Mouse (Mus musculus): Measurements from ENCODE around the gene Cops9.

The Cops9 gene

GRCm38 (mm10) chr1:92641514-92642272 lies at the start of gene Cops9:
Gene Cops9, minus strand, starts transcription at chr1:92641985.
- DNase-seq (ENCODE audit: low spot score): peak; percentile 54

DNA sequence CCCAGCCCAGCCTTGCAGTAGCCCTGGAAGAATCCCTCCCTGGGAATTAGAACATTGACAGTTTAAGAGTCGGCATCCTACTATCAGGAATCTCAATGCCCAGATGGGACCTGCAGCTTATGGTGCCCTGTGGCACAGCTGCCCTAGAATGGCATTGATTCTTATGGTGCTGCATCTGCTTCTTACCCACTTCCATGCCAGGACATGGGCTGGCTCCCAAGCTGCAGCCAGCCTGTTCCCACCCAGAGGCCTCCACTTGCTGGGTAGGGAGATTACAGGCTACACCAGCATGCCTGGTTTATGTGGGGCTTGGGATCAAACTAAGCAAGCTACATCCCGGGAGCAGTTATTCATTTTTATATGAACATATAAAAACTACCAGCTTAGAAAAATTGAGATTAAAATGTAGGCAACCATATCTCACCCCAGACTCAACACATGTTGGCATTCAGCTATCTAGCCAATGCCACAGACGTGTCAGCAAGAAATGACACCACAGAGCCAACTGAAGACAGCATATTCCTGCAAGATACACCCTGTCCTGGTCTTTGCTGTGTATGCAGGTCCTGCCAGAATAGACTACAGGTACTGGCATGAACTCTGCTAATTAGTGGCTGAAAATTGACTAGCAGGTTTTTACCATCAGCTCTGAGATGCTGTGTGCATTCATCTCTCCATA lies 49.5 kb upstream of the Cops9 start:
- DNase-seq (ENCODE audit: low spot score): no peak

GRCm38 (mm10) chr1:92686994-92687393 lies 45.2 kb upstream of the Cops9 start:
- DNase-seq (ENCODE audit: low spot score): no peak

DNA sequence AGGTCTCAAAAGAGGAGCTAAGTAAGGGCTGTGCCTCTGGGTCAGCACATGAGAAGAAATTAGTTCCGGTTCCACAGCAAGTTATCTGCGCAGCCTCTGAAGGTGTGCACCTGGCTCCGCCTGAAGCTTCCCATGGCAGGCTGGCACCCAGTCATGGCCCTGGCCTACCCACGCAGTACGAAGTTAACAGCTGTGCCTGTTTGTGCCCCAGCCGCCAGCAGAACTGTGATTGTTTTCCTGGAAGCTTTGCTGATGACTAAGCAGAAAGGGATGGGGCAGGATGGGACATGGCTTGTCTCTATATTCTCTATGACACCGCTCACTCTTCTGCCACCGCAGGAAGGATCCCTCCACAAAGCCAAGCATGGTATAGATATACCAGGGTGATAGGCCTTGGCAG lies 41.4 kb upstream of the Cops9 start:
- no peak for DNase-seq (ENCODE audit: low spot score)

- no peak for DNase-seq (ENCODE audit: low spot score)
These were observed 39.2 kb upstream of the Cops9 start for GRCm38 (mm10) chr1:92680668-92681603.

GRCm38 (mm10) chr1:92678757-92679156 lies 37.0 kb upstream of the Cops9 start:
- no peak for DNase-seq (ENCODE audit: low spot score)

DNA sequence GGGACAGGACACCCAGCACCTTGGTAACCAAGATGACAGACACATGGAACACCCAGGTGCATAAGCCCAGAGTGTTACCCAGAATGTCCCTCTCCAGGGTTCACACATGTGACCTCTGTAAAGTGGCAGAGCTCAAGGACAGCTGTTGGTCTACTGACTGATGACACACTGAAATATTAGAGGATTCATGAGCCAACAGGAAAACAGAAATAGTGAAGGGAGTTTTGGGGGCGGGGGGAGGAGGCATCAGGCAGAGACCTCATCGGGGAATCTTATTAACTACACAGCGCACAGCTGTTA lies 34.8 kb upstream of the Cops9 start:
- no peak for DNase-seq (ENCODE audit: low spot score)

DNA sequence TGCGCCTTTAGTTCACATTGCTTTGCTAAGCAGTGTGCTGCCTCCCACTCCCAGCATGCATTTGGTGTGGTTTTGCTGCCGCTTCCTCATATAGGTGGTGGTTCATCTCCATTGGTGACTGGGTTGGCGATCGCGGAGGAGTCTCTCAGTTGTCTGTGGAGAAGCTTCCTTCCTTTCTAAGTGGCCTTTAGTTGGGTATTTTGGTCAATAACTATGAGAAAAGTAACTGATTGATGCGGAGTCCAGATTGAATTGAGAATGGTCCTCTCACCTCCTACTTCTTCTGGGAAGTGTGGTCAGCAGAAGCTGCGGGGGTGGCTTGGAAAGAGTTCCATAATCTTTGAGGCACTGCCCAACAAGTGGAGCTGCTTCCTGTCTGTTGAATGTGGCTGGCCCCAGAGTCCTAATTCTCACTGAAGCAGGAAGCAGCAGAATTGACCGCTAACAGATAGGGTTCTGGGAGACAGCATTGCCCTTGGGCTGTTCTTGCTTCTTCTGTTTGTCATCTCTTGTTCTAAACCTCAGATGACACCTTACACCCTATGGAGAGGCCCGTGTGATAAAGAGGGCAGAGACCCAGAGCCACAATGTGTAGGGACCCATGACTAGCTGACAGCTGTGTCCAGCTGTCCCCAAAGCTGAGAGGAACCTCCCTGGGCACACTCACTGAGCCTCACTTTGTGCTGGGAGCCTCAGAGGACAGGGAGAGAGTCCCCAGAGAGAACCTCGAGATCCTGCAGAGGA lies 34.3 kb upstream of the Cops9 start:
- DNase-seq (ENCODE audit: low spot score): no peak

- no peak for DNase-seq (ENCODE audit: low spot score)
These were observed 31.5 kb upstream of the Cops9 start for GRCm38 (mm10) chr1:92673258-92673782.

GRCm38 (mm10) chr1:92671326-92671725 lies 29.5 kb upstream of the Cops9 start:
- DNase-seq (ENCODE audit: low spot score): no peak

DNA sequence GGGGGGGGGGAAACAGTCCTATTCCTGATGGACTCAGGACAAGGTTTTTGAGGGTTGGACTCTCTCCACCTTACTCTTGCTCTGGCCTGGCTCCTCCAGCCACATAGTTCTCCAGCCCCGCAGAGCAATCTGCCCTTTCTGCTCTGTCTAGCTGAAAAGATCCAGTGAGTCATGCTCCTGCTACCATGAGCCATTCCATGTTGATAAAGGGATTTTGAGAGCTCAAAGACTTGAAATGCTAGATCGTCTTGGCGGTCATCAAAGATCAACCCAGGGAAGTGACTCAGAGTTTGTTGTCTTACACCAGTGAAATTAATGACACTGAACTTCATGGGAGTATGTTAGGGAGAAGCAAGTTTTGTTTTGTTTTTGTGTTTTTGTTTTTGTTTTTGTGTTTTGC lies 27.6 kb upstream of the Cops9 start:
- DNase-seq (ENCODE audit: low spot score): no peak

DNA sequence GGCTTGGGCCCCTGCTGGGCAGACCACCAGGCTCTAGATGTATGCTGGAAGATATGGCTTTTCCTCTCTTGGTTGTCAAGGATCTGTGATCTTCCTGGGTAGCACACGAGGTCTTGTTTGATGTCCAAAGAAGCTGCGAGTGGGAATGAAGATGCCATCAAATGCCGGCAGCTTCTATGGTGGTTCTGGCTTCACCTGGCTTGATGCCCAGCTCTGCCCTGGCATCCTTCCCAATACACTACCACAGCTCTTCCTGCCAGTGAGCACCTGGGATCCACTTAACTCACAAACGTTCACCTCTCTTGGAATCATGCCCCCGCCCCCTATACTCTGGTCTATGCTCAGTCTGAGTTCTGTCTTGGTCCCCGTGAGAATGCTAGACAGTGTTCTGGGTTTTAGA lies 25.3 kb upstream of the Cops9 start:
- no peak for DNase-seq (ENCODE audit: low spot score)

DNA sequence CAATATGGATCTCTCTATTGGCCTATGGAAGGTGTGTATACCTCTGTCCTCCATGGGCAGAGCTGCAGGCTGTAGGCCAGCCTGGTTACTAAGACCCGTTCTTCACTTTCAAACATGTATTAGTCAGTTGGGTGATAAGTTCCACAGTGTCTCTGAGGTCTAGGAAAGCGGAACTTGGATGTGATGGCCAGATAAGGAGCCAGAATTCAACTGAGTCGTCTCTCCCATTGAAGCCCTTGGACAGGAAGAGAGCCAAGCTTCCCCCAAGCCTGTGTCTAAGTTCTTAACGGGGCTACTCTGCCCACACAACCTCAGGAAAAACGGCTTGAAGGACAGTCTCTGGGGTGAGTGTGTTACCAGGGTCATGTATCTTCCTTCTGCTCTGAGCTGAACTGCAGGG lies 17.6 kb upstream of the Cops9 start:
- no peak for DNase-seq (ENCODE audit: low spot score)

DNA sequence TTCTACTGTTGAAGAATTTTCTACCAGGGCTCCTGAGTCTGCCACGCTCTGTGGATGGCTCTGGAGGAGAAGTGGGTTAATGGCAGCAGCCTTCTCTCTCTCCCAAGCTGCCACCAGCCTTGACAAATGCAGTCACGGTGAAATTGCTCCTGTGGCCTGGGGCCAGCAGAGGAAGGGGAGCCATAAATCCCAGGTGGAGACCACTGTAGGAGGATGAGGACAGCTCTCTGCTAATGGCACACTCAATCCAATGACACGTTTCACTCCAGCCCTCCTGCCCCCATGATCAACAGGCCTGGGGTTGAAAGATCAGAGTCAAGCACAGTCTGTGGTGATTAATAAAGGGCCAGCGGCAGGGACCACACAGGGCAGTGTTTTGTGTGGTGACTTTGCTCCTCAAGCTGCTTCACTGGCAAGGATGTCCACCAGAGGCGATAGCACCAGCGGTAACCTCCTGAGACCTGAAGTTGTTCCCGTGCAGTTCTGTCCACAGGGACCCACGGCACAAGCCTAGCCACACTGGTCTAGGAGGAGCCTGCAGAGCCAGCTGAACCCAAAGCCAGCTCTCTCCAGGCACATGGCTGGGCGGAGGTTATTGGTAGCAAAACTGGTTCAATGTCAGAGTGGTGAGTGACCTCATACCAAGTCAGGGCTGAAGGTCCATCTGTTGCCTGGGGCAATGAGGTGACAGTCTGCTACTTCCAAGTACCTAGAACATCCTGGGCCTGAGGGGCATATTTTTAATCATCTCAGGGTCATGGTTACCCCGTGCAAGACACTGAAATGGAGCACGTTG lies 15.4 kb upstream of the Cops9 start:
- DNase-seq (ENCODE audit: low spot score): no peak

DNA sequence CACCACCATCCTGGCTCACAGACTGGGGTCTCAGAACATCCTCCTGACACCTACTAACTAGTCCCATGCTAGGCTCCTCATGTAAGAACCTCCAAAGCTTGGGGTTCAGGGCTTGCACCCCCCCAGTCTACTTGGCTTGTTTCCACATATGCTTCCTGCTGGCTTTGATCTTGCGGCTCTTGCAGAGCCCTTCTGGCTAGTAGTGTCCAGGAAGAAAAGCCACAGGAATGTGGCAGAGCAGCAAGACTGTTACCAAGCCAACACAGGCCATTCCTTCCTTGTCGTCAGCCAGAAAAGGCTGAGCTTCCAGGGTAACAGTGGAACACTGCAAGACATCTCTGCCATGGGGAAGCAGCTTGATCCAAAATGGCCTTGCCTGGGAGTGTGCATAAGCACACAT lies 12.9 kb upstream of the Cops9 start:
- DNase-seq (ENCODE audit: low spot score): no peak

- no peak for DNase-seq (ENCODE audit: low spot score)
These were observed 11.4 kb upstream of the Cops9 start for GRCm38 (mm10) chr1:92653179-92653578.

GRCm38 (mm10) chr1:92651467-92651866 lies 9.7 kb upstream of the Cops9 start:
- no peak for DNase-seq (ENCODE audit: low spot score)

- no peak for DNase-seq (ENCODE audit: low spot score)
These were observed 6.9 kb upstream of the Cops9 start, which contains the start of gene Otos for GRCm38 (mm10) chr1:92648673-92649072. Gene Otos, minus strand, starts transcription at chr1:92648841.

GRCm38 (mm10) chr1:92648197-92648596 lies 6.4 kb upstream of the Cops9 start:
- DNase-seq (ENCODE audit: low spot score): no peak

GRCm38 (mm10) chr1:92647752-92648151 lies 6.0 kb upstream of the Cops9 start:
- DNase-seq (ENCODE audit: low spot score): no peak

DNA sequence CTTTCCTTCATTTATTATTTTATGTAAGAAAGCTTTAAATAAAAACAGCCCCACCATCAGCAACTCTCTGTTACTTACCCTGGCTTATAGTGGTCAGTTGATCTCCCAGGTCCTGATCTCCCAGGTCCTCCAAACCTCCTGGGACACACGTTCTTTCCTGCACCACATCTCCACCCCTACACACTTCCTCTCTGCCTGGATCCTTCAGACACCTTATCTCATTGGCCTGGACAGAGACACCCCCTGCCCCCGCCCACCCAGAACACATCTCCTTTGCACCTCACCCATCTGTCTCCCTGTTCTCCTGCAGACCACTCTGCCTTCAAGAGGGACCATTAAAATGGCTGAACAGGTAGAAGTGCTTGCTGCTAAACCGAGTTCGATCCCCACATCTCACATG lies 5.2 kb upstream of the Cops9 start:
- no peak for DNase-seq (ENCODE audit: low spot score)
